ENCODE assay signal across 9 mouse cellular contexts in genomic region chr9:69456406-69457075, GRCm38 (mm10). TPM values are rescaled to one million over a fixed set of nuclear protein-coding genes. Genes with fewer than 3 reads are reported as not detected.
DNase-seq lines count a peak whose midpoint lies in the region; ATAC-seq lines count a peak whose summit lies in the region.
"Had no signal": no experiment of that assay in that cellular context is flagged by ENCODE, and none has a peak within 500 bp of the region (broad histone marks: within the 10 kb centered on the region; RNA-seq: fewer than 3 reads in every experiment).

No protein-coding gene starts in this region.

- no peak overlapping the region for H3K9ac ChIP-seq in kidney, embryonic 14.5 days (ENCODE audit: low read depth, low read length)
- no peak overlapping the region for H3K9ac ChIP-seq in heart, embryonic 12.5 days
- H3K9ac ChIP-seq: midbrain, embryonic 12.5 days had no signal

- no peak overlapping the region for H3K4me2 ChIP-seq in kidney, embryonic 14.5 days (replicated peaks; ENCODE audit: low read depth, low read length)
- H3K4me2 ChIP-seq in heart, embryonic 12.5 days = peak overlapping the region; percentile 75
- H3K4me2 ChIP-seq: midbrain, embryonic 12.5 days had no signal

- WGBS in kidney, embryonic 14.5 days = 80% methylated on average over 15 of the region's 15 CpGs
- 74% methylated on average over 15 of the region's 15 CpGs for WGBS in heart, embryonic 12.5 days

- peak overlapping the region; percentile 81; the same call in 1 of the 2 replicates for H3K27ac ChIP-seq in kidney, embryonic 14.5 days (ENCODE audit: low read depth, low read length)
- H3K27ac ChIP-seq in heart, embryonic 12.5 days (ENCODE audit: poor library complexity, severe bottlenecking) = peak overlapping the region; percentile 83
- H3K27ac ChIP-seq: midbrain, embryonic 12.5 days had no signal

- no peak for ATAC-seq in kidney, embryonic 14.5 days (ENCODE audit: low FRiP score, low TSS enrichment)
- ATAC-seq in heart, embryonic 12.5 days (ENCODE audit: insufficient number of reproducible peaks, low FRiP score) = no peak

- DNase-seq in kidney, adult 9 months = no peak
- DNase-seq in NIH3T3 (ENCODE audit: low read depth) = peak; percentile 46
- DNase-seq in lung, postnatal 36 days = peak; percentile 49
- DNase-seq in thymus, postnatal 4 days = no peak
- no peak for DNase-seq in adrenal gland, adult 8-10 months
- DNase-seq: cerebellum, postnatal 25 days had no signal

- no peak overlapping the region for H3K4me3 ChIP-seq in kidney, embryonic 14.5 days (ENCODE audit: low read length)
- H3K4me3 ChIP-seq in heart, embryonic 12.5 days = no peak overlapping the region
- H3K4me3 ChIP-seq: midbrain, embryonic 12.5 days had no signal

- peaks cover 49% of the 10 kb centered on the region for H3K4me1 ChIP-seq in kidney, embryonic 14.5 days (ENCODE audit: control insufficient read depth, insufficient read depth, low read length)
- peaks cover 60% of the 10 kb centered on the region for H3K4me1 ChIP-seq in heart, embryonic 12.5 days (replicated peaks)

- no peaks in the 10 kb centered on the region for H3K27me3 ChIP-seq in kidney, embryonic 14.5 days (ENCODE audit: control insufficient read depth, insufficient read depth, low read length)
- no peaks in the 10 kb centered on the region for H3K27me3 ChIP-seq in heart, embryonic 12.5 days (replicated peaks)

- H3K9me3 ChIP-seq in kidney, embryonic 14.5 days (ENCODE audit: control insufficient read depth, low read length) = no peaks in the 10 kb centered on the region
- no peaks in the 10 kb centered on the region for H3K9me3 ChIP-seq in heart, embryonic 12.5 days (replicated peaks)
- H3K9me3 ChIP-seq: midbrain, embryonic 12.5 days had no signal

- peaks cover 4% of the 10 kb centered on the region; the same call in 1 of the 2 replicates for H3K36me3 ChIP-seq in kidney, embryonic 14.5 days (ENCODE audit: control insufficient read depth, insufficient read depth, low read length)
- H3K36me3 ChIP-seq in heart, embryonic 12.5 days = peaks cover 19% of the 10 kb centered on the region
- H3K36me3 ChIP-seq: midbrain, embryonic 12.5 days had no signal

RNA-seq across cellular contexts. Expression of gene Anxa2, which starts 3.1 kb away (rescaled TPM):
- 463 and 482 TPM in 2 replicates for polyA plus RNA-seq in kidney, embryonic 14.5 days (2014; fragmentation: Nextera tagmentation; extraction: Ambion mirVana)
- polyA plus RNA-seq in heart, embryonic 12.5 days (2016; fragmentation: Nextera tagmentation; extraction: Ambion mirVana) = 378 and 387 TPM in 2 replicates
- total RNA-seq in adrenal gland, adult 8-10 months (2022) = 100 to 1,000 TPM; 281 to 586 (median 466) TPM

RNA-seq across cellular contexts. Expression of gene Ice2, which starts 58.8 kb away (rescaled TPM):
- 19.7 and 23.3 TPM in 2 replicates for polyA plus RNA-seq in kidney, embryonic 14.5 days (2014; fragmentation: Nextera tagmentation; extraction: Ambion mirVana)
- 14.0 and 17.4 TPM in 2 replicates for polyA plus RNA-seq in heart, embryonic 12.5 days (2016; fragmentation: Nextera tagmentation; extraction: Ambion mirVana)
- total RNA-seq in adrenal gland, adult 8-10 months (2022) = 10 to 100 TPM; 13.9 to 22.5 (median 18.6) TPM

Comparison
In these comparisons a context has a peak if more than half of its experiments do, and no peak if none do; other contexts are left out.
1. DNase-seq: peak in NIH3T3 (single experiment) and lung, postnatal 36 days (single experiment); none in kidney, adult 9 months (single experiment), thymus, postnatal 4 days (single experiment) and adrenal gland, adult 8-10 months (single experiment).